Mouse (Mus musculus): ENCODE results near the gene Traf6. TPM values are rescaled to one million over a fixed set of nuclear protein-coding genes. Genes with fewer than 3 reads are reported as not detected.

Gene Traf6
- polyA plus RNA-seq, 1 experiment from 2014 or later = 10.3 TPM

GRCm38 (mm10) chr2:101699284-101699683, 21.1 kb downstream of the Traf6 start:
- Histone ChIP-seq H3K4me3 (replicated peaks) (no peak overlapping the region), H3K27ac (replicated peaks) (no peak overlapping the region), H3K9ac (no peak overlapping the region), H3K4me1 (0 out of 2 replicates have a peak, but pooled peaks cover 5% of the 10 kb centered on the region), H3K27me3 (no peaks in the 10 kb centered on the region), H3K4me2 (replicated peaks) (no peak overlapping the region), H3K9me3 (replicated peaks) (no peaks in the 10 kb centered on the region), H3K36me3 (peaks cover 33% of the 10 kb centered on the region)
- 87% methylated on average over 4 of the region's 4 CpGs for WGBS
- no peak for ATAC-seq (ENCODE audit: insufficient number of reproducible peaks, low FRiP score, low TSS enrichment, low read depth)

GRCm38 (mm10) chr2:101705941-101706485, 27.8 kb downstream of the Traf6 start:
- 0 out of 2 replicates have a peak, but pooled peaks cover 6% of the 10 kb centered on the region for H3K4me1 ChIP-seq
- WGBS = 19% methylated on average over 5 of the region's 5 CpGs
- no peak overlapping the region for H3K9ac ChIP-seq
- no peak overlapping the region for H3K4me3 ChIP-seq (replicated peaks)
- no peaks in the 10 kb centered on the region for H3K27me3 ChIP-seq
- H3K27ac ChIP-seq (replicated peaks) = no peak overlapping the region
- no peak for ATAC-seq (ENCODE audit: insufficient number of reproducible peaks, low FRiP score, low TSS enrichment, low read depth)
- H3K9me3 ChIP-seq (replicated peaks) = no peaks in the 10 kb centered on the region
- no peaks in the 10 kb centered on the region for H3K36me3 ChIP-seq
- no peak overlapping the region for H3K4me2 ChIP-seq (replicated peaks)

- Histone ChIP-seq H3K36me3 (peaks cover 12% of the 10 kb centered on the region; the same call in 1 of the 2 replicates), H3K27me3 (no peaks in the 10 kb centered on the region), H3K9ac (no peak overlapping the region), H3K9me3 (replicated peaks) (no peaks in the 10 kb centered on the region), H3K4me3 (replicated peaks) (no peak overlapping the region), H3K4me2 (replicated peaks) (no peak overlapping the region), H3K27ac (replicated peaks) (no peak overlapping the region), H3K4me1 (no peaks in the 10 kb centered on the region)
- 80% methylated on average over 3 of the region's 3 CpGs for WGBS
- ATAC-seq (ENCODE audit: insufficient number of reproducible peaks, low FRiP score, low TSS enrichment, low read depth) = no peak
Measured at GRCm38 (mm10) chr2:101711608-101712007, 33.4 kb downstream of the Traf6 start.

- Histone ChIP-seq H3K4me3 (replicated peaks) (no peak overlapping the region), H3K27ac (replicated peaks) (no peak overlapping the region), H3K9ac (no peak overlapping the region), H3K27me3 (no peaks in the 10 kb centered on the region), H3K36me3 (peaks cover 17% of the 10 kb centered on the region; the same call in 1 of the 2 replicates), H3K4me2 (replicated peaks) (no peak overlapping the region), H3K9me3 (replicated peaks) (no peaks in the 10 kb centered on the region), H3K4me1 (no peaks in the 10 kb centered on the region)
- ATAC-seq (ENCODE audit: insufficient number of reproducible peaks, low FRiP score, low TSS enrichment, low read depth) = no peak
- WGBS = 82% methylated on average over 8 of the region's 8 CpGs
Measured at GRCm38 (mm10) chr2:101715650-101716323, 37.6 kb downstream of the Traf6 start.

- ATAC-seq (ENCODE audit: insufficient number of reproducible peaks, low FRiP score, low TSS enrichment, low read depth) = no peak
- Histone ChIP-seq H3K36me3 (peaks cover 17% of the 10 kb centered on the region; the same call in 1 of the 2 replicates), H3K27ac (replicated peaks) (no peak overlapping the region), H3K9ac (no peak overlapping the region), H3K4me1 (0 out of 2 replicates have a peak, but pooled peaks cover 2% of the 10 kb centered on the region), H3K27me3 (no peaks in the 10 kb centered on the region), H3K9me3 (replicated peaks) (no peaks in the 10 kb centered on the region), H3K4me3 (replicated peaks) (no peak overlapping the region), H3K4me2 (replicated peaks) (no peak overlapping the region)
- WGBS = 98% methylated on average over 13 of the region's 13 CpGs
Measured at GRCm38 (mm10) chr2:101717162-101717561, 38.9 kb downstream of the Traf6 start.

- WGBS = 81% methylated on average over 4 of the region's 4 CpGs
- ATAC-seq (ENCODE audit: insufficient number of reproducible peaks, low FRiP score, low TSS enrichment, low read depth) = no peak
Measured at GRCm38 (mm10) chr2:101721835-101722234, 43.6 kb downstream of the Traf6 start.

GRCm38 (mm10) chr2:101722370-101723332, 44.4 kb downstream of the Traf6 start:
- 31% methylated on average over 8 of the region's 8 CpGs for WGBS
- Histone ChIP-seq H3K27ac (replicated peaks) (peak overlapping the region; percentile 29; the same call in 1 of the 2 replicates), H3K4me3 (replicated peaks) (no peak overlapping the region), H3K9me3 (replicated peaks) (no peaks in the 10 kb centered on the region), H3K27me3 (no peaks in the 10 kb centered on the region), H3K4me2 (replicated peaks) (no peak overlapping the region), H3K9ac (no peak overlapping the region), H3K36me3 (no peaks in the 10 kb centered on the region), H3K4me1 (peaks cover 15% of the 10 kb centered on the region)
- no peak for ATAC-seq (ENCODE audit: insufficient number of reproducible peaks, low FRiP score, low TSS enrichment, low read depth)

More at GRCm38 (mm10) chr2:101721835-101722234, 43.6 kb downstream of the Traf6 start:
- no peak overlapping the region for H3K4me3 ChIP-seq (replicated peaks)
- H3K27ac ChIP-seq (replicated peaks) = no peak overlapping the region
- H3K36me3 ChIP-seq = peaks cover 2% of the 10 kb centered on the region; the same call in 1 of the 2 replicates
- H3K9me3 ChIP-seq (replicated peaks) = no peaks in the 10 kb centered on the region
- no peak overlapping the region for H3K9ac ChIP-seq
- no peaks in the 10 kb centered on the region for H3K27me3 ChIP-seq
- peaks cover 15% of the 10 kb centered on the region for H3K4me1 ChIP-seq
- no peak overlapping the region for H3K4me2 ChIP-seq (replicated peaks)

- Histone ChIP-seq H3K27ac (replicated peaks) (no peak overlapping the region), H3K4me3 (replicated peaks) (no peak overlapping the region), H3K27me3 (no peaks in the 10 kb centered on the region), H3K9me3 (replicated peaks) (no peaks in the 10 kb centered on the region), H3K9ac (no peak overlapping the region), H3K4me1 (peaks cover 15% of the 10 kb centered on the region), H3K4me2 (replicated peaks) (no peak overlapping the region), H3K36me3 (no peaks in the 10 kb centered on the region)
- ATAC-seq (ENCODE audit: insufficient number of reproducible peaks, low FRiP score, low TSS enrichment, low read depth) = no peak
- WGBS = 70% methylated on average over 10 of the region's 10 CpGs
Measured at GRCm38 (mm10) chr2:101723333-101723881, 45.2 kb downstream of the Traf6 start.

- Histone ChIP-seq H3K9me3 (replicated peaks) (no peaks in the 10 kb centered on the region), H3K27ac (replicated peaks) (no peak overlapping the region), H3K4me1 (peaks cover 11% of the 10 kb centered on the region), H3K4me3 (replicated peaks) (no peak overlapping the region), H3K27me3 (no peaks in the 10 kb centered on the region), H3K4me2 (replicated peaks) (no peak overlapping the region), H3K9ac (no peak overlapping the region), H3K36me3 (no peaks in the 10 kb centered on the region)
- no peak for ATAC-seq (ENCODE audit: insufficient number of reproducible peaks, low FRiP score, low TSS enrichment, low read depth)
Measured at GRCm38 (mm10) chr2:101727787-101728186, 49.6 kb downstream of the Traf6 start.

- no peak overlapping the region for H3K4me3 ChIP-seq (replicated peaks)
- H3K9ac ChIP-seq = no peak overlapping the region
- no peak for ATAC-seq (ENCODE audit: insufficient number of reproducible peaks, low FRiP score, low TSS enrichment, low read depth)
- WGBS = 81% methylated on average over 1 of the region's 1 CpGs
- no peak overlapping the region for H3K4me2 ChIP-seq (replicated peaks)
- no peak overlapping the region for H3K27ac ChIP-seq (replicated peaks)
- no peaks in the 10 kb centered on the region for H3K27me3 ChIP-seq
- H3K9me3 ChIP-seq (replicated peaks) = no peaks in the 10 kb centered on the region
- H3K36me3 ChIP-seq = 0 out of 2 replicates have a peak, but pooled peaks cover 3% of the 10 kb centered on the region
- H3K4me1 ChIP-seq = 0 out of 2 replicates have a peak, but pooled peaks cover 4% of the 10 kb centered on the region
Measured at GRCm38 (mm10) chr2:101729472-101729871, 51.2 kb downstream of the Traf6 start.

- ATAC-seq (ENCODE audit: insufficient number of reproducible peaks, low FRiP score, low TSS enrichment, low read depth) = no peak
- Histone ChIP-seq H3K27me3 (no peaks in the 10 kb centered on the region), H3K4me1 (0 out of 2 replicates have a peak, but pooled peaks cover 4% of the 10 kb centered on the region), H3K4me3 (replicated peaks) (no peak overlapping the region), H3K36me3 (0 out of 2 replicates have a peak, but pooled peaks cover 3% of the 10 kb centered on the region), H3K27ac (replicated peaks) (no peak overlapping the region), H3K9ac (no peak overlapping the region), H3K9me3 (replicated peaks) (no peaks in the 10 kb centered on the region), H3K4me2 (replicated peaks) (no peak overlapping the region)
Measured at GRCm38 (mm10) chr2:101730972-101731371, 52.7 kb downstream of the Traf6 start.
